Mouse (Mus musculus): Measurements from ENCODE around the gene Asic2. TPM values are rescaled to one million over a fixed set of nuclear protein-coding genes. Genes with fewer than 3 reads are reported as not detected.

Asic2 gene
- polyA plus RNA-seq (2014; fragmentation: Nextera tagmentation; extraction: Ambion mirVana): 0.28 and 0.34 TPM in 2 replicates

DNA sequence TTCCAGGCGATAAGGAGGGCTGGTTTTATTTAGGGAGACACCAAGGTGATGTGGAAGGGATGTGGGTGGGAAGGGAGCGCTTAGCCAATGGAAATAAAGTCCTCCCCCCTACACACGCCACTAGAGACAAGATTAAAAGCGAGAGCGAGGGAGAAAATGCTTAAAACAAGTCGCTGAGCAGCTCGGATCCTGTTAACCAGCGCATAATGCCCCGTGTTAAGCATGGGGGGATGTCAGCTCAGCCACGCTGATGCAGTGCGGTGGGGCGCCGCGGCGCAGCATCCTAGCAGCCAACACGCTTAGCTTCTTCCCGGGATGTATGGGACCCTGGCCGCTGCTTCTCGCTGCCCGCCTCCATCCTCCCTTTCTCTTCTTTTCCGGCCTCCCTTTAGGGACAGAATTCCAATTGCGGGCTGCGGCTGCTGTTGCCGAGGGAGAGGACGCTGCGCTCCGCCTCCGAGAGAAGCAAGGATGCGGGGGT is at the start of gene Asic2:
TSS of gene Asic2 (minus strand) at position 57 of the 481 bp plus-strand sequence.
- peak within 1 kb of the TSS; percentile 44 for H3K4me2 ChIP-seq

DNA sequence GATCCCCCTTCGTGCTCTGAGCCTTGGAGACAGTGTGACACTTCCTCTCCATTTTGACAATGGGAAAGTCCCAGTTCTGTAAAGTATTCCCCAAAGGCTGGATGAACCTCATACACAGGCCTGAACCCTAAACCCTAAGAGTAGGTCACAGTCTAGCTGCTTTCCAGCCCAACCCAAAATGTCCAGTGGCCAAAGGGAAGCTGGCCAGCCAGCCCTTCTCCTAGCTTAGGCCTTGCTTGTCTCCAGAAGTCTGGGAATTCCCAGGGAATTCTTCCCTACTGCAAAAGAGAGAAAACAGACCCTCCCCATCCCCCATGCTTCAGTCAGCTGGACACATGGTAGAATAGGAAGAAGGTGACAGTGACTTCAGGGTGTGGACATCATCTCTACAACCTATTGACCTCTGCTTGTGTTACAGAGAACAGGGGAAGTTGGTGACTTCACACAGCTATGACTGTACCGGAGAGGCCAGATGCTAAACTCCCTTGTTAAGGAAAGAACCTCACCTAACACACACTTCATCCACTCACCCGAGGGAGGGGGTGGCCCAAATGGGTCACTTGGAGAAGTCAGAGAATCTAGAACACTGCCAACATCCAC is 48.0 kb upstream of the Asic2 start:
- H3K9ac ChIP-seq: no peak overlapping the region
- DNase-seq: no peak
- WGBS: 73% methylated on average over 3 of the region's 3 CpGs
- H3K4me2 ChIP-seq: no peak overlapping the region
- no peaks in the 10 kb centered on the region for H3K27me3 ChIP-seq (ENCODE audit: insufficient read depth, low read length)
- H3K4me3 ChIP-seq (ENCODE audit: low read depth, low read length): no peak overlapping the region
- no peaks in the 10 kb centered on the region for H3K9me3 ChIP-seq (ENCODE audit: low read depth, low read length)
- no peak overlapping the region for H3K27ac ChIP-seq (ENCODE audit: low read depth)
- ATAC-seq (ENCODE audit: insufficient read depth): no peak
- H3K36me3 ChIP-seq (ENCODE audit: insufficient read depth): no peaks in the 10 kb centered on the region
- no peaks in the 10 kb centered on the region for H3K4me1 ChIP-seq (ENCODE audit: insufficient read depth)
- no peak for TF ChIP-seq CTCF (IDR thresholded peaks at IDR 0.05; ENCODE audit: low read depth)

More for the DNA sequence above, at the start of gene Asic2:
- no peak for TF ChIP-seq CTCF (IDR thresholded peaks at IDR 0.05; ENCODE audit: low read depth)
- H3K27me3 ChIP-seq (ENCODE audit: insufficient read depth, low read length): peaks cover 37% of the 10 kb centered on the region
- H3K27ac ChIP-seq (ENCODE audit: low read depth): no peak within 1 kb of the TSS
- no peak within 1 kb of the TSS for H3K9ac ChIP-seq
- WGBS: 3% methylated on average over 29 of the region's 29 CpGs
- H3K4me3 ChIP-seq (ENCODE audit: low read depth, low read length): no peak within 1 kb of the TSS
- ATAC-seq (ENCODE audit: insufficient read depth): no peak
- DNase-seq: peak; percentile 30
- no peaks in the 10 kb centered on the region for H3K36me3 ChIP-seq (ENCODE audit: insufficient read depth)
- H3K9me3 ChIP-seq (ENCODE audit: low read depth, low read length): no peaks in the 10 kb centered on the region
- no peaks in the 10 kb centered on the region for H3K4me1 ChIP-seq (ENCODE audit: insufficient read depth)

DNA sequence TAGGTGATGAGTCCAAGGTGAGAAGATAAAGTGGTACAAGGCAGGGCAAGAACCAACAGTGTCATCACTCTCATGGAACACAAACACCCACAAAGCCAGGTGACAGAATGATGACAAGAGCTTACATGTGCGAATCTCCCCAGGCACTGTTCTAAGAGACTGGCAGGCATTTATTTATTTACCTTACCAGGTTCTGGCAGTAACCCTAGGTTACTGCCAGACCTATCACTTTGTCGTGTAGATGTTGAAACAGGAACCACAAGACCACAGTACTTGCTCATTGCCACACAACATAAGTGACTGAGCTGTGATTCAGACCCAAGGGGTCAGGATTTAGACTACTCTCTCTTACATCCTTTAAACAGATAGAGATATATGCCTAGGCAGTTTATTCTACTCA is 46.8 kb upstream of the Asic2 start:
- Histone ChIP-seq H3K4me1 (ENCODE audit: insufficient read depth) (no peaks in the 10 kb centered on the region), H3K27me3 (ENCODE audit: insufficient read depth, low read length) (no peaks in the 10 kb centered on the region), H3K4me2 (no peak overlapping the region), H3K9ac (no peak overlapping the region), H3K9me3 (ENCODE audit: low read depth, low read length) (no peaks in the 10 kb centered on the region), H3K36me3 (ENCODE audit: insufficient read depth) (no peaks in the 10 kb centered on the region), H3K27ac (ENCODE audit: low read depth) (no peak overlapping the region), H3K4me3 (ENCODE audit: low read depth, low read length) (no peak overlapping the region)
- no peak for DNase-seq
- no peak for TF ChIP-seq CTCF (IDR thresholded peaks at IDR 0.05; ENCODE audit: low read depth)
- 34% methylated on average over 2 of the region's 2 CpGs for WGBS
- no peak for ATAC-seq (ENCODE audit: insufficient read depth)

DNA sequence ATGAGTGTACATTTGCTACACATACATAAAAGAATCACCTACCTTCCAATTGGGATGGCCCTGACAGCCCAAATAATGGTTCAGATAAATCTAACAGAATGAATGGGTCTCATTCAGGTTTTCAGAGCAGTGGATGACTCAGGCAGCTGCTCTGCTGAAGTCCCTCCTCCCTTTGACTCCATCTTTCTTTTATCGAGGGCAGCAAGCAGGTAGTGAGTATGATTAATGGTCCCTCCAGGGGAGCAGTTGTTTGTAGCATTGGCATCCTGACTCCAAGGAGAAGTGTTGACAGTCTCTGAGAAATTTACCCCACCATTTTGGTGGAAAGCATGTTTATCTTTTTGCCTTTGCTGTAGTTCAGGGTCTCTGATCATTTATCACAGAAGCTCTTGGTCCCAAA is 45.5 kb upstream of the Asic2 start:
- no peak overlapping the region for H3K27ac ChIP-seq (ENCODE audit: low read depth)
- H3K27me3 ChIP-seq (ENCODE audit: insufficient read depth, low read length): no peaks in the 10 kb centered on the region
- H3K4me3 ChIP-seq (ENCODE audit: low read depth, low read length): no peak overlapping the region
- WGBS: 11% methylated on average over 1 of the region's 1 CpGs
- H3K4me2 ChIP-seq: no peak overlapping the region
- no peaks in the 10 kb centered on the region for H3K36me3 ChIP-seq (ENCODE audit: insufficient read depth)
- ATAC-seq (ENCODE audit: insufficient read depth) (no peak), DNase-seq (no peak)
- H3K9ac ChIP-seq: no peak overlapping the region
- TF ChIP-seq CTCF (IDR thresholded peaks at IDR 0.05; ENCODE audit: low read depth): no peak
- H3K4me1 ChIP-seq (ENCODE audit: insufficient read depth): no peaks in the 10 kb centered on the region
- H3K9me3 ChIP-seq (ENCODE audit: low read depth, low read length): no peaks in the 10 kb centered on the region

DNA sequence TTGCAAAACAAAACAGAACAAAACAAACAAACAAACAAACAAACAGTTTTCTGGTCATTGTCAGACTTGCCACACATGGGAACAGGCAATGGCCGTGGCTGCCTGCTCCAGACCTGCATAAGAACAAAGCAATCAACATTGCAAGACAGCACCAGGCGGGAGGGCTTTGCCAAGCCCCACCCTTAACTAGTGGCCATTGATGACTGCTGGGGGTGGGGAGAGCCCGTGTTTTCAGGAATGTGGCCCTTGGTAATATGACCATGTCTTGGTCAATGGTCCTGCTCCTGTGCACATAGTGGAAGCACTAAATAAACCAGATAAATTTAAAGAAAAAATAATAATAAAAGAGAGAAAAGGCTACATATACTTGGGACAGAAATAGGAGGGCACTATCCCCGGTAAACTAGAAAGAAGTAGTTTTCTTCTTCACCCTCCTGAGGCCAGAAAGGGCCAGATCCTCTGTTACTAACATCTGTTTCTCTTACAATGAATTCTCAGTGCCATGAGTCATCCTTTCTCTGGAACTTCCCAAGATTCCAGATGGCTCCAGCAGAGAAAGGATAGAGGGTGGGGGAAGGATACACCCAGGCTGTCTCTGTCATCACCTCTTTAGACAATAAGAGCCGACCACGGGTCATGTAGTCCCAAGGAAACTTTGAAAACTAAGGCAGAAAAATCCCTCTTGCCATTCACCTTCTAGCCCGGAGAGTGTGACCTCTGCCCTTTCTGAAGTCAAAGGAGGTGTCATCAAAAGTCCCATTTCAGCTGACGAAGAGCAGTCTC is 43.3 kb upstream of the Asic2 start:
- 49% methylated on average over 8 of the region's 8 CpGs for WGBS
- H3K4me2 ChIP-seq: no peak overlapping the region
- H3K9ac ChIP-seq: no peak overlapping the region
- no peaks in the 10 kb centered on the region for H3K27me3 ChIP-seq (ENCODE audit: insufficient read depth, low read length)
- H3K9me3 ChIP-seq (ENCODE audit: low read depth, low read length): no peaks in the 10 kb centered on the region
- DNase-seq (peak; percentile 35), ATAC-seq (ENCODE audit: insufficient read depth) (no peak)
- H3K36me3 ChIP-seq (ENCODE audit: insufficient read depth): no peaks in the 10 kb centered on the region
- H3K27ac ChIP-seq (ENCODE audit: low read depth): no peak overlapping the region
- H3K4me3 ChIP-seq (ENCODE audit: low read depth, low read length): no peak overlapping the region
- H3K4me1 ChIP-seq (ENCODE audit: insufficient read depth): no peaks in the 10 kb centered on the region
- no peak for TF ChIP-seq CTCF (IDR thresholded peaks at IDR 0.05; ENCODE audit: low read depth)

DNA sequence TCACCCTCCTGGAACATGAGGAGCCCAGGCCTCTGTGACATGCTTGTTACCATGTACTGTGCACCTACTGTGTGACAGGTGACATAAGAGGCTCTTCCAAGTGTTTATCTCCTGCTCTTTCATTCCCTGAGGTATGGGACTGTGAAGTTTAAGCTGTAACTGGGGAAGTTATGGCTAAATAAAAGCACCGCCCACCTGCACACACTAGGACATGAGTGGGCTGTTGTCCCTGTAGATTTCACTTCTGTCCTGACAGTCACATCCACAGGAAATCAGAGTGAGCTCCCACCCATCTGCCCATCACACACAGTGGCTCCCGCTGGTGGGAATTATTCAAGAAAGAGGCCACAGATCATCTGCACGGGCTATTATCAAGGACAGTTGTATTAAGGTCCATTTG is 41.9 kb upstream of the Asic2 start:
- Histone ChIP-seq H3K4me1 (ENCODE audit: insufficient read depth) (no peaks in the 10 kb centered on the region), H3K9me3 (ENCODE audit: low read depth, low read length) (no peaks in the 10 kb centered on the region), H3K4me2 (no peak overlapping the region), H3K27me3 (ENCODE audit: insufficient read depth, low read length) (no peaks in the 10 kb centered on the region), H3K9ac (no peak overlapping the region), H3K27ac (ENCODE audit: low read depth) (no peak overlapping the region), H3K4me3 (ENCODE audit: low read depth, low read length) (no peak overlapping the region), H3K36me3 (ENCODE audit: insufficient read depth) (no peaks in the 10 kb centered on the region)
- no peak for DNase-seq
- TF ChIP-seq CTCF (IDR thresholded peaks at IDR 0.05; ENCODE audit: low read depth): no peak
- ATAC-seq (ENCODE audit: insufficient read depth): no peak
- WGBS: 85% methylated on average over 3 of the region's 3 CpGs

DNA sequence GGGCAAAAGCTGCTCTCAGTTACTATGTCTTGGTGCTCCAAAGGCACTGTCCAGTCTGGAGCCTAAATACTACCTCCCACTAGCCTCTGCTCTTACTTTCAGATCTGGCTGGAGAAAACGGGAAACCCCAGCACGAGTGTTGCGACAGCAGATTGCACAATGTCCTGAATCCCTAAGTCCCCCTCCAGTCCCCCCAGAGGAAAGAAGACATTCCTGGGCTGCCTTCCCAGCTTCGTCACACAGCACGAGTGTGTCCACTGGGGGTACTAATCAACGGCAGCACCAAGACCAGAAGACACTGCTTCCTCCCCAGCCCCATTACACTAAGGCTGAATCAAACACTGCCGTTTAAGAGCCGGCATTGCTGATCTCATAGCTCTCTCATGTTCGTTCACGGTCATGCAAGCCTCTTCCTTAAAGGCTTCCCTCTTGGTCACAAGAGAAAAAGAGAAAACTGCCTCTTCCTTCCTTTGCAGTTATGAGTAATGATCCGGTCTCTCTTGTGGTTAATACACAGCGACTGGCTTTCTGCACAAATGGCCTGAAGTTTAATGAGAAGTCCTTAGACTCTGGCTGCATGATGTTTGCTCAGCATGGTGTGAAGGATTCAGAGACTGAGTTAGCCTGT is 38.7 kb upstream of the Asic2 start:
- no peaks in the 10 kb centered on the region for H3K27me3 ChIP-seq (ENCODE audit: insufficient read depth, low read length)
- no peak overlapping the region for H3K9ac ChIP-seq
- TF ChIP-seq CTCF (IDR thresholded peaks at IDR 0.05; ENCODE audit: low read depth): peak; percentile 24; the same call in 1 of the 2 replicates
- no peaks in the 10 kb centered on the region for H3K36me3 ChIP-seq (ENCODE audit: insufficient read depth)
- peak overlapping the region; percentile 51; the same call in 1 of the 2 replicates for H3K27ac ChIP-seq (ENCODE audit: low read depth)
- ATAC-seq (ENCODE audit: insufficient read depth): peak; percentile 88
- no peaks in the 10 kb centered on the region for H3K9me3 ChIP-seq (ENCODE audit: low read depth, low read length)
- H3K4me3 ChIP-seq (ENCODE audit: low read depth, low read length): no peak overlapping the region
- DNase-seq: peak; percentile 90
- peak overlapping the region; percentile 31; the same call in 1 of the 2 replicates for H3K4me2 ChIP-seq
- 27% methylated on average over 12 of the region's 12 CpGs for WGBS
- H3K4me1 ChIP-seq (ENCODE audit: insufficient read depth): no peaks in the 10 kb centered on the region
